Mouse (Mus musculus): ENCODE results near the gene Tmco5b. TPM values are rescaled to one million over a fixed set of nuclear protein-coding genes. Genes with fewer than 3 reads are reported as not detected.

Gene Tmco5b
- total RNA-seq, 1 experiment, result not detected

DNA sequence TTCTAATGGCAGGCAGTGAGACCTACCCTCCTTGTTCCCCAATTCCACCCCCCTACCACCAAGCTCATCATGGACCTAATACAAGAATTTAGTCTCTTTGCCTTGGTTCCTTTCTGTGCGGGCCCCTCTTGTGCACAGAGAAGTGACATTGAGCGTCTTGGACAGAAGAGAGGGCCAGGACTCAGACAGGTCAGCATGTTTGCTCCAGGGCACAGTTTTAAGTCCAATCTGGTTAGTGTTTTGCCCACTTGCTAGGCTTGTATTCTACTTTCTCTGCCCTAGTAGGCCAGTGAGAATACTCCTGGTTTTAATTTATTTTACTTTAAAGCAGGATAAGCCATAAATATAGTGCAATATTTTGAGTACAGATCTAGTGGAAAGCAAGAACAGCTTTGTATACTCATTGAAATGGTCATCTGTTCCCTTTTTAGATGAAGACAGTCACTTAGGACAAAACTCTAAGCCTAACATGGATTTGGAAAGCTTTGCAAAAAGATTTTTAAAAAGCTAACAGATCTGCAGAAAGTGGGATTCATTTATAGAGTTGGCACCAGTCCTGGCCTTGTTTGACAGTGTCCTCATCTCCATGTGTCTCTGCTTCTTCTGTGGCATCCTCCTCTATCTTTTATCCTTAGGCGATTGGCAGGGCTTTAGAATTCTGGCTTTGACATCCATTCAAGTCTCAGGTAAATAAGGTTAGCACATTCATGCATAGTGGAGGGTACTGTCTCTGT is 50.2 kb downstream of the Tmco5b start:
- Histone ChIP-seq H3K27ac (ENCODE audit: insufficient read depth, low read depth, low read length, poor library complexity, severe bottlenecking) (no peak overlapping the region), H3K4me3 (ENCODE audit: insufficient read depth in 1 of 2, low read depth in 1 of 2, low read length in 2 of 2, poor library complexity in 1 of 2, severe bottlenecking in 1 of 2) (no peak overlapping the region), H3K9me3 (ENCODE audit: control insufficient read depth, insufficient read depth, low read depth, low read length) (no peaks in the 10 kb centered on the region), H3K9ac (ENCODE audit: insufficient read depth, low read depth, low read length, poor library complexity, severe bottlenecking) (no peak overlapping the region), H3K4me1 (ENCODE audit: control insufficient read depth in 2 of 2, insufficient read depth in 2 of 2, low read length in 2 of 2, poor library complexity in 1 of 2) (0 out of 4 replicates have a peak, but pooled peaks cover 0 to 1% of the 10 kb centered on the region in 2 experiments), H3K36me3 (ENCODE audit: control insufficient read depth, insufficient read depth, low read length, poor library complexity, severe bottlenecking) (no peaks in the 10 kb centered on the region)
- in situ Hi-C loops (cut with MboI; ENCODE audit: low sequenced_read_pairs in 2 of 2, unreplicated experiment in 2 of 2), result no loop called here
- DNase-seq (ENCODE audit: low read depth, low spot score), result no peak
- no peak for TF ChIP-seq ZC3H11A (IDR thresholded peaks at IDR 0.05; ENCODE audit: borderline replicate concordance, low read depth, low read length)
- TF ChIP-seq HCFC1 (IDR thresholded peaks at IDR 0.05; ENCODE audit: borderline replicate concordance, insufficient read depth, low read length), result no peak
- TF ChIP-seq ZNF384 (IDR thresholded peaks at IDR 0.05; ENCODE audit: low read depth, low read length), result no peak
- no peak for TF ChIP-seq MAFK (IDR thresholded peaks at IDR 0.05; ENCODE audit: insufficient read depth, low read depth, low read length)
- no peak for TF ChIP-seq CHD2 (IDR thresholded peaks at IDR 0.05; ENCODE audit: low read depth, low read length)

DNA sequence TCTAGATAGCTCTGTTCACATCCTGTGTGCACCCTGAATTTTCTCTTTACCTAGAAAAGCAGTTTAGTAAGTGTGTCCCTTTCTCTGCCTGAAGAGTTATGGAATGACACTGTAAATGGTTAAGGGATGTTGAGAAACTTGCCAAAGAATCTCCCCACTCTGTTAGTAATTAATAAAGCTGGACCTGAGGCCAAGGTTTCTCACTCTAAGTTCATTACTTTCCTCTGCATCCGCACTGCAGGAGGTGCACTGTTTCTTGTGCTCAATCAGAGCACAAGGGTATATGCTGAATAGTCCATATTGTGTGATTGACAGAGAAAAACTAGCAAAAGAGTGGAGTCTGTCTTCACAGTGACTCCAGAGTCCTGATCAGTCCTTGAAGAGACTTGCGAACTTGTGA is 59.0 kb downstream of the Tmco5b start:
- Histone ChIP-seq H3K9me3 (ENCODE audit: control insufficient read depth, insufficient read depth, low read depth, low read length) (no peaks in the 10 kb centered on the region), H3K36me3 (ENCODE audit: control insufficient read depth, insufficient read depth, low read length, poor library complexity, severe bottlenecking) (no peaks in the 10 kb centered on the region), H3K27ac (ENCODE audit: insufficient read depth, low read depth, low read length, poor library complexity, severe bottlenecking) (no peak overlapping the region), H3K4me1 (ENCODE audit: control insufficient read depth in 2 of 2, insufficient read depth in 2 of 2, low read length in 2 of 2, poor library complexity in 1 of 2) (no peaks in the 10 kb centered on the region), H3K9ac (ENCODE audit: insufficient read depth, low read depth, low read length, poor library complexity, severe bottlenecking) (no peak overlapping the region), H3K4me3 (ENCODE audit: insufficient read depth in 1 of 2, low read depth in 1 of 2, low read length in 2 of 2, poor library complexity in 1 of 2, severe bottlenecking in 1 of 2) (no peak overlapping the region)
- no peak for TF ChIP-seq ZC3H11A (IDR thresholded peaks at IDR 0.05; ENCODE audit: borderline replicate concordance, low read depth, low read length)
- TF ChIP-seq MAFK (IDR thresholded peaks at IDR 0.05; ENCODE audit: insufficient read depth, low read depth, low read length), result no peak
- no peak for TF ChIP-seq CHD2 (IDR thresholded peaks at IDR 0.05; ENCODE audit: low read depth, low read length)
- no peak for TF ChIP-seq ZNF384 (IDR thresholded peaks at IDR 0.05; ENCODE audit: low read depth, low read length)
- TF ChIP-seq HCFC1 (IDR thresholded peaks at IDR 0.05; ENCODE audit: borderline replicate concordance, insufficient read depth, low read length), result no peak
- in situ Hi-C loops (cut with MboI; ENCODE audit: low sequenced_read_pairs in 2 of 2, unreplicated experiment in 2 of 2), result no loop called here
- no peak for DNase-seq (ENCODE audit: low read depth, low spot score)

Other genes with a start within 250 kb of the Tmco5b start
- gene Ryr3, start 68.6 kb upstream of the Tmco5b start, total RNA-seq (2012; rRNA removed), result 3.9 and 5.4 TPM in 2 replicates
- 1.3 and 2.8 TPM in 2 replicates for gene Fmn1, start 42.0 kb downstream of the Tmco5b start, total RNA-seq (2012; rRNA removed)